ENCODE assay signal across 17 mouse cellular contexts in genomic region chr14:20578822-20579407, GRCm38 (mm10). TPM values are rescaled to one million over a fixed set of nuclear protein-coding genes. Genes with fewer than 3 reads are reported as not detected.
A peak's percentile ranks its signal among the peaks of the same experiment; 100 is the strongest.
DNase-seq lines count a peak whose midpoint lies in the region; ATAC-seq and TF ChIP-seq lines count a peak whose summit lies in the region.
"Had no signal": no experiment of that assay in that cellular context is flagged by ENCODE, and none has a peak within 500 bp of the region (broad histone marks: within the 10 kb centered on the region; RNA-seq: fewer than 3 reads in every experiment).

No protein-coding gene starts in this region.

- H3K27me3 ChIP-seq in liver, embryonic 14.5 days (ENCODE audit: control insufficient read depth, insufficient read depth, low read length) = no peaks in the 10 kb centered on the region
- no peaks in the 10 kb centered on the region for H3K27me3 ChIP-seq in liver, embryonic 12.5 days (replicated peaks)
- no peaks in the 10 kb centered on the region for H3K27me3 ChIP-seq in hindbrain, embryonic 12.5 days
- H3K27me3 ChIP-seq: forebrain, embryonic 12.5 days; heart, embryonic 15.5 days; hindbrain, embryonic 13.5 days; limb, embryonic 13.5 days had no signal

- no peak for TF ChIP-seq EP300 in liver, embryonic 14.5 days (IDR thresholded peaks at IDR 0.05; ENCODE audit: low read depth)

- 62% methylated on average over 6 of the region's 6 CpGs for WGBS in liver, embryonic 14.5 days (ENCODE audit: insufficient replicate concordance)
- WGBS in liver, embryonic 12.5 days (ENCODE audit: insufficient replicate concordance) = 74% methylated on average over 6 of the region's 6 CpGs
- 69% methylated on average over 6 of the region's 6 CpGs for WGBS in hindbrain, embryonic 12.5 days

- no peak overlapping the region for H3K27ac ChIP-seq in gastrocnemius, adult 2 months
- no peak overlapping the region for H3K27ac ChIP-seq in liver, embryonic 14.5 days
- no peak overlapping the region for H3K27ac ChIP-seq in liver, embryonic 12.5 days
- H3K27ac ChIP-seq in hindbrain, embryonic 12.5 days = no peak overlapping the region
- H3K27ac ChIP-seq: forebrain, embryonic 12.5 days; heart, embryonic 15.5 days; hindbrain, embryonic 13.5 days; limb, embryonic 13.5 days had no signal

- no peak overlapping the region for H3K4me2 ChIP-seq in liver, embryonic 14.5 days (ENCODE audit: low read depth)
- H3K4me2 ChIP-seq in liver, embryonic 12.5 days = no peak overlapping the region
- no peak overlapping the region for H3K4me2 ChIP-seq in hindbrain, embryonic 12.5 days (replicated peaks)
- H3K4me2 ChIP-seq: forebrain, embryonic 12.5 days; heart, embryonic 15.5 days; hindbrain, embryonic 13.5 days; limb, embryonic 13.5 days; midbrain, embryonic 11.5 days had no signal

- no peak overlapping the region for H3K9ac ChIP-seq in liver, embryonic 14.5 days (replicated peaks)
- H3K9ac ChIP-seq in liver, embryonic 12.5 days = no peak overlapping the region
- no peak overlapping the region for H3K9ac ChIP-seq in hindbrain, embryonic 12.5 days
- H3K9ac ChIP-seq: forebrain, embryonic 12.5 days; heart, embryonic 15.5 days; hindbrain, embryonic 13.5 days; limb, embryonic 13.5 days had no signal

- DNase-seq in gastrocnemius, adult 2 months = no peak
- no peak for DNase-seq in gastrocnemius, adult 18-20 months (ENCODE audit: low spot score)
- DNase-seq in liver, embryonic 14.5 days (ENCODE audit: low read depth in 3 of 3, low spot score in 3 of 3) = no peak
- DNase-seq in A20 (ENCODE audit: low read depth, low spot score) = peak; percentile 27
- DNase-seq in lung, postnatal 14 days = peak; percentile 14
- no peak for DNase-seq in cerebellum, adult 8-10 months
- DNase-seq: cerebellum, adult 9-11 months; embryo, embryonic 11 days; right cerebral cortex, adult 18-20 months had no signal

- no peaks in the 10 kb centered on the region for H3K36me3 ChIP-seq in liver, embryonic 14.5 days (replicated peaks; ENCODE audit: control insufficient read depth, insufficient read depth, low read depth)
- peaks cover 7% of the 10 kb centered on the region; the same call in 1 of the 2 replicates for H3K36me3 ChIP-seq in liver, embryonic 12.5 days
- H3K36me3 ChIP-seq in hindbrain, embryonic 12.5 days = peaks cover 29% of the 10 kb centered on the region

- H3K4me3 ChIP-seq in gastrocnemius, adult 2 months = no peak overlapping the region
- H3K4me3 ChIP-seq in liver, embryonic 14.5 days (ENCODE audit: insufficient read depth in 1 of 2, low read depth in 2 of 2, low read length in 2 of 2) = no peak overlapping the region
- H3K4me3 ChIP-seq in liver, embryonic 12.5 days = no peak overlapping the region
- no peak overlapping the region for H3K4me3 ChIP-seq in hindbrain, embryonic 12.5 days
- H3K4me3 ChIP-seq: forebrain, embryonic 12.5 days; heart, embryonic 15.5 days; hindbrain, embryonic 13.5 days; limb, embryonic 13.5 days had no signal

- TF ChIP-seq CTCF in gastrocnemius, adult 2 months (IDR thresholded peaks at IDR 0.05) = peak; percentile 17; the same call in 1 of the 2 replicates
- peak; percentile 19; the same call in 1 of the 2 replicates for TF ChIP-seq CTCF in liver, embryonic 14.5 days (IDR thresholded peaks at IDR 0.05; ENCODE audit: low read depth)

- no peak for ATAC-seq in liver, embryonic 14.5 days (ENCODE audit: insufficient read depth)
- no peak for ATAC-seq in liver, embryonic 12.5 days
- no peak for ATAC-seq in hindbrain, embryonic 12.5 days (ENCODE audit: low FRiP score)
- ATAC-seq: intestine, embryonic 16.5 days had no signal

- H3K9me3 ChIP-seq in liver, embryonic 14.5 days (ENCODE audit: control insufficient read depth, low read length) = no peaks in the 10 kb centered on the region
- H3K9me3 ChIP-seq in liver, embryonic 12.5 days (replicated peaks) = no peaks in the 10 kb centered on the region
- H3K9me3 ChIP-seq in hindbrain, embryonic 12.5 days (replicated peaks) = no peaks in the 10 kb centered on the region
- H3K9me3 ChIP-seq: forebrain, embryonic 12.5 days; heart, embryonic 15.5 days; hindbrain, embryonic 13.5 days; limb, embryonic 13.5 days had no signal

- H3K4me1 ChIP-seq in liver, embryonic 14.5 days (replicated peaks; ENCODE audit: control insufficient read depth in 2 of 2, insufficient read depth in 2 of 2, low read length in 1 of 2) = no peaks in the 10 kb centered on the region
- H3K4me1 ChIP-seq in liver, embryonic 12.5 days = no peaks in the 10 kb centered on the region
- no peaks in the 10 kb centered on the region for H3K4me1 ChIP-seq in hindbrain, embryonic 12.5 days
- H3K4me1 ChIP-seq: forebrain, embryonic 12.5 days; hindbrain, embryonic 13.5 days; limb, embryonic 13.5 days had no signal

- intact Hi-C loops in gastrocnemius, adult 2 months (cut with DNase I) = loop anchor here (5.0 kb wide), 1 partner anchor 63 kb away; the partner anchor contains the start of gene Usp54

RNA-seq across cellular contexts. Expression of gene Ppp3cb, which starts 32.5 kb away (rescaled TPM):
- total RNA-seq in gastrocnemius, adult 2 months (2021) = 100 to 1,000 TPM; 170 to 204 TPM
- 100 to 1,000 TPM; 190 to 204 TPM for total RNA-seq in gastrocnemius, adult 18-20 months (2021)
- polyA plus RNA-seq in liver, embryonic 14.5 days (2012; rRNA removed) = 18.0 and 22.7 TPM in 2 replicates
- 21.6 and 24.8 TPM in 2 replicates for polyA plus RNA-seq in liver, embryonic 14.5 days (2014; fragmentation: Nextera tagmentation; extraction: Ambion mirVana)
- 26.8 and 30.0 TPM in 2 replicates for polyA plus RNA-seq in liver, embryonic 12.5 days (2016; fragmentation: Nextera tagmentation; extraction: Ambion mirVana)
- polyA plus RNA-seq in hindbrain, embryonic 12.5 days (2016; fragmentation: Nextera tagmentation; extraction: Ambion mirVana) = 69.4 and 74.0 TPM in 2 replicates

Comparison
In these comparisons a context has a peak if more than half of its experiments do, and no peak if none do; other contexts are left out.
1. DNase-seq: peak in A20 (single experiment) and lung, postnatal 14 days (single experiment); none in gastrocnemius, adult 2 months (single experiment), gastrocnemius, adult 18-20 months (single experiment), liver, embryonic 14.5 days (0 of 3) and cerebellum, adult 8-10 months (single experiment).